Mouse (Mus musculus) midbrain, embryonic 15.5 days (tissue): ENCODE measurements around the gene Srsf4. TPM values are rescaled to one million over a fixed set of nuclear protein-coding genes. Genes with fewer than 3 reads are reported as not detected.

Experiments used
- ATAC-seq: fragments of 200-750 bp; cut with Nextera tagmentation; replicated peaks from 2 replicates; pipeline ENCODE4 v1.8.0; 2017; ENCODE audit warnings: moderate TSS enrichment
- H3K27ac ChIP-seq: fragments of 300-500 bp; sonication (generic); 2 replicates; pipeline ENCODE4 v1.5.1; 2015; ENCODE audit warnings: mild to moderate bottlenecking, inconsistent platforms
- H3K27me3 ChIP-seq: fragments of 300-500 bp; sonication (generic); replicated peaks from 2 replicates; pipeline ENCODE4 v1.6.1; 2015; ENCODE audit warnings: inconsistent platforms
- H3K36me3 ChIP-seq: fragments of 300-500 bp; sonication (generic); replicated peaks from 2 replicates; pipeline ENCODE4 v1.6.1; 2015; ENCODE audit warnings: inconsistent platforms
- H3K4me1 ChIP-seq: fragments of 300-500 bp; sonication (generic); 2 replicates; pipeline ENCODE4 v1.6.1; 2015; ENCODE audit warnings: inconsistent platforms
- H3K4me2 ChIP-seq: fragments of 300-500 bp; sonication (generic); 2 replicates; pipeline ENCODE4 v1.6.1; 2015; ENCODE audit warnings: inconsistent platforms, mild to moderate bottlenecking, moderate library complexity
- H3K4me3 ChIP-seq: fragments of 300-500 bp; sonication (generic); 2 replicates; pipeline ENCODE4 v1.5.1; 2015; ENCODE audit warnings: mild to moderate bottlenecking, inconsistent platforms
- H3K9ac ChIP-seq: fragments of 300-500 bp; sonication (generic); 2 replicates; pipeline ENCODE4 v1.6.1; 2015; ENCODE audit warnings: mild to moderate bottlenecking, inconsistent platforms
- H3K9me3 ChIP-seq: fragments of 300-500 bp; sonication (generic); 2 replicates; pipeline ENCODE4 v1.6.1; 2016; ENCODE audit warnings: inconsistent platforms
- WGBS: fragments of 180-500 bp; shearing (Covaris S2); methylation state at CpG from one replicate; pipeline ENCODE4 v1.1.7; 2015; ENCODE audit warnings: mixed read lengths; 5-methylcytosine and 5-hydroxymethylcytosine counted together
- polyA plus RNA-seq: library from polyadenylated mRNA; unstranded; fragments of >200 nt; fragmentation: Nextera tagmentation; extraction: Ambion mirVana; gene quantifications from 2 replicates; pipeline ENCODE4 v1.2.1, GENCODE M21; 2015

Gene Srsf4
- polyA plus RNA-seq, 1 experiment from 2014 or later, result 117 TPM

DNA sequence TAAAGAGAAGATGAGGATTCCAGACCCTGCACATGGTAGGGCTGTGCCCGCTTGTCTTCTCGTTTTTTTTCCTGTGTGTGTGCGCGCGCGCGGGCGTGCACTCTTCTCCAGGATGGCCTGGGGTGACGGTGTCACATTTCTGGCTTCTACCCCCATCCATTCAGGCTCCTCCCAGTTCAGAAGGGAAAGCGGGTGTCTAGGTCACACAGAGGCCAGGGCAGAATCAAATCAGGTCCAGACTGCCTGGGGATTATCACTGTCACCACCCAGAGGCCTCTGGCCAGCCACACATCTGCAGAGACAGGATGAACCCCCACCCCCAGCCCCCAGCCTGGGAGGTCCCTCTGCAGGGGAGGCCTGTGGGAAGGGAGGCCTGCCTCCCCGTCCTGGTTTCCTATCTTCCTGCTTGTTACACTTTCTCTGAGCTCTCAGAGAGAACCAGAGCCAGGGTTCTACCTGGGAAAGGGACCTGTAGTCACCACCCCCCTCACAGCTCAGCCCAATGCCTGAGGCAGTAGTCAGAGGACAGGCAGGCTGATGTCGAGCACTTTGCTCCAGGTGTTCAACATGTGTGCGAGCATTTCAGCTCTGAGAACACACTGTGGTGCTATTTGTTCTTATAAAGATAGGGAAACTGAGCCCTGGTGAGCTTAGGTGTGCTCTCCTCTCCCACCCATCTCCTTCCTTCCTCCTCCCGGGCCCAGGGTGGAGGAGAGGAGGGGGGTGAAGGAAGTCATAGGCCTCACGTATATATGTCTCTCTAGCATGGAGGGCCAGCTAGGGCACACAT, 45.5 kb downstream of the Srsf4 start:
- Histone ChIP-seq H3K27ac (no peak overlapping the region), H3K4me2 (no peak overlapping the region), H3K9ac (no peak overlapping the region), H3K27me3 (peaks cover 95% of the 10 kb centered on the region), H3K4me3 (no peak overlapping the region), H3K4me1 (peaks cover 39% of the 10 kb centered on the region), H3K36me3 (no peaks in the 10 kb centered on the region), H3K9me3 (no peaks in the 10 kb centered on the region)
- 17% methylated on average over 15 of the region's 15 CpGs for whole genome bisulfite sequencing
- no peak for ATAC-seq

DNA sequence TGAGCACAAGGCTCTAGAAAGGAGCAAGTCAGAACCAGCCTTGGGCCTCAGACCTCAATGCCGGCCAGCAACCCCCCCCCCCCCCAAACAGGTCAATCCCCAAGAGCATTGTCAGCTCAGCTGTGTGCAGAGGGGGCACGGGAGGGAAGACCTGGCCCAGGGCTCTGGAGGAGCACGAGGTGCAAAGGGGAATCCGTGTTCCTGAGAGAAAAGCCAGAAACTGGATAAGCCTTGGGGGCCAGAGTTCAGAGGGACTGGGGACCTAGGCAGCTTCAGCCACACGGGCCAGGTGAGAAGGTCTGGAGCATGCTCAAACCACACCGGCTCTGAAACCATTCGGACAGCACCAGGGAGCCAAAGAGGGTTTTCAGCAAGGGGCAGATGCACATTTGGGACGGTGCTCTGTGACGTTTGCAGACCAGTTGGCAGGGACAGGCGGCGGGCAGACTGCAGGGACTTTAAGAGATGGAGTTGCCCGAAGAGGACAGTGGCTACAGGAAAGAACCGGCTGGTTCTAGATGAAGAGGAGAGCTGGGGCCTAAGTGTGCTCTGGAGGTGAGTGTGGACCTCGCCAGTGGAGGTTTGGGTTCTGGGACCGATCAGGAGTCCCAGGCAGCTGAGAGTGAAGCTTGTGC, 46.2 kb downstream of the Srsf4 start:
- Histone ChIP-seq H3K4me1 (peaks cover 42% of the 10 kb centered on the region), H3K9me3 (no peaks in the 10 kb centered on the region), H3K36me3 (peaks cover 2% of the 10 kb centered on the region; the same call in 1 of the 2 replicates), H3K27ac (no peak overlapping the region), H3K27me3 (peaks cover 96% of the 10 kb centered on the region), H3K4me2 (0 out of 2 replicates have a peak overlapping the region, but pooled peaks have one; percentile 84), H3K4me3 (no peak overlapping the region), H3K9ac (no peak overlapping the region)
- no peak for ATAC-seq
- 23% methylated on average over 15 of the region's 15 CpGs for WGBS

DNA sequence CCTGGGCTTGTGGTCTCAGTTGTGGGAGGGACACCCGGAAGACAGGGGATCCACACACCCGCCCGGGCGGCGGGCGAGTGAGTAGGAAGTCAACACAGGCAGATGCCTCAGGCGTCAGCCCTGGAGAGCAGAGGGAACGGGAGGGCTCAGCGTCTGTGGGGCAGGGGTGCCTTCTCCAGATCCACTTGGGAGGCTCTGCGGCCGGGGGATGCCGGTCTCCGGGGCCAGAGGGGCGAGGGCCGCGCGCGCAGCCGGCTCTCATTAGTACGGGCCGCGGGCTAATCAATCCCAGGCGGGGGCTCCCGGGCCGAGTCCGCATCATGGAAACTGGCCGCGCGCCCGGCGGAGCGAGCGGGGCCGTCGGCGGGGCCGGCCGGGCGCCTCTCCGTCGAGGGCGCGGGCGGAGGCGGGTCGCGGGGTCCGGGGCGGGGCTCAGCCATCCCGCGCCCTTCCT, 46.8 kb downstream of the Srsf4 start:
- WGBS, result 4% methylated on average over 50 of the region's 51 CpGs

DNA sequence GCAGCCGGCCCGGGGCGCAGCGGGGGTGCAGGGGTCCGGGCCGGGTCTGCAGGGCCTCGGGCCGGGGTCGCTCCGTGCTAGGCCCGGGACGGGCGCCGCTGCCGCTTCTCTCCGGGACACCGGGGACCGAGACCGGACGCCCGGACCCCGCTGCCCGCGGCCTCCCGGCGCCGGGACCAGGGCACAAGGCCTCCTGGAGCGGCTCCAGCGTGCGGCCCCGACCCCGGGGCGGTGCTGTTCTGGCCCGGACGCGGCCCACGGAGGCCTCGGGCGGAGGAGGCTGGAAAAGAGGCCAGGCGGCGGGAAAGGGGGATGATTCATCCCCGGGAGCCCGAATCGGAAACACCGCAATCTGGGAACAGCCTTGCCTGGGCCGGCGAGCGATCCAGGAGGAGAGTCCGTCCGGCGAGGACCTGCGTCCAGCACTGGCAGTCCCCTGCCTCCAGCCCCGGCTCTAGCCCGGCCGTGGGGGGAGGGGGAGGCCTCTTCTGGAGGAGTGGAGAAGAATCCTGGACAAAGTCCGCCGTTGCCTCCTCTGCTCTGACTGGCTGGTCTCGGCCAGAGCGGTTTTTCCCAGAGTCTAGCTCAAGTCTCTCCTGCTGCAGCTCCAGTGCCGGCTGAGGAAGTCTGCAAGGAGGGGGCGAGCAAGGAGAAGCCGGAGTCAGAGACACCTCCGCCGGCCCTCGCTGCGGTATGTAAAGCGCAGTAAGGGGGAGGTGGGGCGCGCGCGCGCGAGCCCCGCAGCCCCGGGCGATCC, 47.4 kb downstream of the Srsf4 start:
- Histone ChIP-seq H3K27ac (no peak overlapping the region), H3K9me3 (no peaks in the 10 kb centered on the region), H3K36me3 (peaks cover 12% of the 10 kb centered on the region), H3K4me3 (peak overlapping the region; percentile 51), H3K9ac (peak overlapping the region; percentile 37; the same call in 1 of the 2 replicates), H3K4me1 (peaks cover 33% of the 10 kb centered on the region), H3K4me2 (peak overlapping the region; percentile 84), H3K27me3 (peaks cover 95% of the 10 kb centered on the region)
- under 1% methylated on average over 72 of the region's 76 CpGs for WGBS
- peak; percentile 12; the same call in 1 of the 2 replicates for ATAC-seq

More for the DNA sequence above, 46.8 kb downstream of the Srsf4 start:
- no peaks in the 10 kb centered on the region for H3K9me3 ChIP-seq
- peaks cover 98% of the 10 kb centered on the region for H3K27me3 ChIP-seq
- peaks cover 39% of the 10 kb centered on the region for H3K4me1 ChIP-seq
- H3K9ac ChIP-seq, result no peak overlapping the region
- H3K4me2 ChIP-seq, result peak overlapping the region; percentile 84
- H3K4me3 ChIP-seq, result peak overlapping the region; percentile 51
- H3K36me3 ChIP-seq, result peaks cover 7% of the 10 kb centered on the region
- no peak for ATAC-seq
- H3K27ac ChIP-seq, result no peak overlapping the region

DNA sequence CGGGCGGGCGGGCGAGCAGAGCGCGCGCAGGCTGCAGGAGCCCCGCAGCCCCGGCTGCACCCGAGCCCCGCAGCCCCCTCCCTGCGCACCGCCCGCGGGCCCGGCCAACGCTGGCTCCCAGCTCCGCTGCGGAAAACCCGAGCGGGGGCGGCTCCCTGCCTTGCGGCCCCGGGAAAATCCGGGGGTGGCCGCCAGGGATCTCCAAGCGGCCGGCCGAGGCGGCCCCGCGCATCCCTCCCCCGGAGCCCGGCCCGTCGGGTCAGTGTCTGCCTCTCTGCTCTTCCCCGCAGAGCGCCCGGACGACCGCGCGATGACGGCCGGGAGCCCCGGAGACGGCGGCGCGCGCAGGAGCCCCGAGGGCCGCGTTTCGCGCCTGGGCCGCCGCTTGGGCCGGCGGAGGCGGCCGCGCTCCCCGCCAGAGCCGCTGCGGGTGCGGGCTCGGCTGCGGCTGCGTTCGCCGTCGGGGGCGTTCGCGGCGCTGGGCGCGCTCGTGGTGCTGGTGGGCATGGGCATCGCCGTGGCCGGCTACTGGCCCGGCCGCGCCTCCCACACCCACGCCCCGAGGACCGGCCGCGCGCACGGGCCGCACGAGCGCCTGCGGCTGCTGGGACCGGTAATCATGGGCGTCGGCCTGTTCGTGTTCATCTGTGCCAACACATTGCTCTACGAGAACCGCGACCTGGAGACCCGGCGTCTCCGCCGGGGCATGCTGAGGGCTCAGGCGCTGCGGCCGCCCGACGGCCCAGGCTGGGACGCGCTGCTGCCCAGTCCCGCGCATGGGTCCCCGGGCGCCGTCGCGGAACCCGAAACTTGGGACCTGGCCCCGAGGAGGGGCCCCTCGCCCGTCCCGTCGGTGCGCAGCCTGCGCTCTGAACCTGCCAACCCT, 48.3 kb downstream of the Srsf4 start, which contains the start of gene Tmem200b:
TSS of gene Tmem200b (plus strand) at position 311 of the 886 bp plus-strand sequence.
- Histone ChIP-seq H3K36me3 (peaks cover 12% of the 10 kb centered on the region), H3K4me3 (peak within 1 kb of the TSS; percentile 51), H3K27me3 (peaks cover 86% of the 10 kb centered on the region), H3K9me3 (no peaks in the 10 kb centered on the region), H3K9ac (peak within 1 kb of the TSS; percentile 37), H3K27ac (no peak within 1 kb of the TSS), H3K4me2 (peak within 1 kb of the TSS; percentile 84), H3K4me1 (peaks cover 26% of the 10 kb centered on the region)
- ATAC-seq, result peak; percentile 15; the same call in 1 of the 2 replicates
- WGBS, result 1% methylated on average over 123 of the region's 130 CpGs

DNA sequence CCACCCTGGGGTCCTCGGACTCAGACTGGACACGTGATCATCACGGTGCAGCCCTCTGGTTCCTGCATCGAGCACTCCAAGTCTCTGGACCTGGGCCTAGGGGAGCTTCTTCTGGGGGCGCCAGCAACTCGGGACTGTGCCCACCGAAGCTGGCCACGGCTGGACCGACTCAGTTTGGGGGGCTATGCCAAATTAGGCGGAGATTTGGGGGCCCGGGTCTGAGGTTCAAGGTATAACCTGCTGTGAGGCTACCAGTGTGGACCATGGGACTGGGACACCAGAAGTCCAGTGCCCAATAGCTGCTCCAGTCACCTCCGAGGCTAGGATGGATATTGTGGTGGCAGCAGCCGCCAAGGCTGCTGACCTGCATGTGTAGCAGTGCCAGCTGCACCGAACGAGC, 49.0 kb downstream of the Srsf4 start:
- Histone ChIP-seq H3K9me3 (no peaks in the 10 kb centered on the region), H3K4me1 (peaks cover 26% of the 10 kb centered on the region), H3K27ac (no peak overlapping the region), H3K4me3 (peak overlapping the region; percentile 51; the same call in 1 of the 2 replicates), H3K27me3 (peaks cover 79% of the 10 kb centered on the region), H3K4me2 (peak overlapping the region; percentile 84), H3K9ac (no peak overlapping the region), H3K36me3 (peaks cover 12% of the 10 kb centered on the region)
- no peak for ATAC-seq
- WGBS, result 60% methylated on average over 15 of the region's 15 CpGs

DNA sequence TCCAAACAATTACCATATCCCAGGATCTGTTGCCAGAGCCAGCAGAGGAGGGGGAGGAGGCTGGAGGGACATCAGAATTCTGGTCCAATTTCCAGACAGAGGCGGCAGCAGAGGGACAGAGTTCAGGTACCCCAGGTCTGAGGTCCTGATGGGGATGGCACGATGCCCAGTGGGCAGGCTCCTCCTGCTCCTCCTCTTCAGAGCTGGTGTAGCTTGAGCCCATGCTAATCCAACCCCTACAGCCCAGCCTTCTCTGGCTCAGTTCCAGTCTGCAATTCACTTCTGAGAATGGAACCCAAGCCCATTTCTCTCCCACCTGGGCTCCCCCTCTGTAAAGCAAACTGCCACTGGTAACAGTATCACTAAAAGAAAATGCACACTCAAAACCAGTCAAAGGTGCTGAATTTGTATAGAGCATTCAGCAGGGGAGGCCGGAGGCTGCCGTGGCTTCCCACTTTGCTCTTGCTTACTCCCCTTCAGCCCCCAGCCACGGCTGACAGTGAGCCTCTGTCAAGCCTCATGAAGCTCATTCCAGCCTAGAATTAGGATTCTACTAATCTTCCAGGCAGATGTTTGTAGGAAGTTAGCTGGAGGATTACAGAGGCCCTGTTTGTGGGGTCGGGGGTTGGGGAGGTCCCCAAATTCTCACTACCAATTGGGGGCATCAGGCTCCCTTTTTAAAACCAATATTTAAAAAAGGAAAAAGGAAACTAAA, 50.8 kb downstream of the Srsf4 start:
- no peak for ATAC-seq
- H3K36me3 ChIP-seq, result peaks cover 26% of the 10 kb centered on the region
- H3K9ac ChIP-seq, result no peak overlapping the region
- no peak overlapping the region for H3K4me2 ChIP-seq
- peaks cover 26% of the 10 kb centered on the region for H3K4me1 ChIP-seq
- no peaks in the 10 kb centered on the region for H3K9me3 ChIP-seq
- no peak overlapping the region for H3K4me3 ChIP-seq
- no peak overlapping the region for H3K27ac ChIP-seq
- 46% methylated on average over 6 of the region's 6 CpGs for WGBS
- H3K27me3 ChIP-seq, result peaks cover 62% of the 10 kb centered on the region

DNA sequence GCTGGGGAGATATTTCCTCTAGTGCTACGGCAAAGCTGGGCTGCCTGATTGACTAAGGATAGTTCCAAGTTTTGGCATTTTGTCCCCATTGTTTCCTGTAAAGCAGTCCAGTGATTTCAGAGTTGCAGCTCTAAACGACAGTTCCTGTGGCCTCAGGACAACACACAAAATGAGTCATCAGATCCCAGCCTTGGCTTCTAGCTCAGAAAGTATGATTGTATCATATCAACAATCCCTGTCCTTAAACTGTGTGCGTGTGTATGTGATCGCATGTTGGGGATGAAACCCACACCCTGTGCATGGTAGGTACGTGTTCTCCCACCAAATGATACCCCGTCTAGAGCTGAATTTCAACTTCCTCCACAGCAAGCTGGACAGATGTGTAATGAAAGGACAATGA, 55.7 kb downstream of the Srsf4 start:
- Histone ChIP-seq H3K9me3 (no peaks in the 10 kb centered on the region), H3K27me3 (peaks cover 14% of the 10 kb centered on the region), H3K27ac (no peak overlapping the region), H3K4me1 (0 out of 2 replicates have a peak, but pooled peaks cover 5% of the 10 kb centered on the region), H3K36me3 (peaks cover 30% of the 10 kb centered on the region), H3K4me3 (no peak overlapping the region), H3K4me2 (no peak overlapping the region), H3K9ac (no peak overlapping the region)
- 89% methylated on average over 6 of the region's 6 CpGs for WGBS
- no peak for ATAC-seq

DNA sequence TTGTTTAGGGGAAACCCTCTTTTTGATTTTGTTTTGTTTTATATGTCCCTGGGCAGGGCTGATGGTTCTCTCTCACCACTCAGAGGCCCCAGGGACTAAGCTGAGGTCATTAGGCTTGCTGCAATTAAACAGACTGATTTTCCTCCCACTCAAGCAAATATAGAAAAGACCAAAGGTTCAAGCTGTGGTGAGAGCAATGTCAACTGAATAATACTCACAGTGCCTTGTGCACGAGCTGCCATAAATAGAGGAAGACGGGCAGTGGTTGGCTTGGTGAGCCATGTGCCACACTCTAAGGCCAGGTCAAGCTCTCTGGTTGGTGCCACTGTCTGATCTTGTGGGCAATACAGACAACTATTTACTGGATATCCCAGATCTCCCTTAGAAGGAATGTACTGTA, 66.0 kb downstream of the Srsf4 start:
- H3K4me3 ChIP-seq, result no peak overlapping the region
- H3K9me3 ChIP-seq, result no peaks in the 10 kb centered on the region
- H3K9ac ChIP-seq, result no peak overlapping the region
- whole genome bisulfite sequencing, result 81% methylated on average over 2 of the region's 2 CpGs
- peaks cover 13% of the 10 kb centered on the region; the same call in 1 of the 2 replicates for H3K36me3 ChIP-seq
- H3K4me2 ChIP-seq, result no peak overlapping the region
- H3K27me3 ChIP-seq, result no peaks in the 10 kb centered on the region
- no peaks in the 10 kb centered on the region for H3K4me1 ChIP-seq
- no peak overlapping the region for H3K27ac ChIP-seq
- ATAC-seq, result no peak

DNA sequence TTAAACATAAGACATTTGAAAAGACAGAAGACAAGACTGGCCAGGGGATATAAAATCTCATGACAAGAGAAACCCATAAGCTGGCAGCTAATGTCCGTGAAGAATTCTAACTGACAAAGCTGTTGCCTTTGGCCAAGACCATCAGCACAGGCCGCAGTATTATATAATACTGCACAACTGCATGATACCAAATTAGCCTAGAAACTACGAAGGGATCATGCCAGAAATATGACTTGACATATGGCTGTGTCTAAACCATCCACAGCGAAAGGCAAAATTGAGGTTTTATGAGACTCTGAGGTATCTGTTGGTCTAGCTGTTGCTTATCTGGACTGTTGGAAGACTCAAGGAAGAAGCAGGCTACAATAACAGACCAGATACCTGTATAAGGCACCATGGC, 67.4 kb downstream of the Srsf4 start:
- Histone ChIP-seq H3K4me2 (no peak overlapping the region), H3K9me3 (no peaks in the 10 kb centered on the region), H3K4me3 (no peak overlapping the region), H3K36me3 (0 out of 2 replicates have a peak, but pooled peaks cover 4% of the 10 kb centered on the region), H3K9ac (no peak overlapping the region), H3K27me3 (no peaks in the 10 kb centered on the region), H3K27ac (no peak overlapping the region), H3K4me1 (no peaks in the 10 kb centered on the region)
- WGBS, result 93% methylated on average over 4 of the region's 4 CpGs
- ATAC-seq, result no peak

DNA sequence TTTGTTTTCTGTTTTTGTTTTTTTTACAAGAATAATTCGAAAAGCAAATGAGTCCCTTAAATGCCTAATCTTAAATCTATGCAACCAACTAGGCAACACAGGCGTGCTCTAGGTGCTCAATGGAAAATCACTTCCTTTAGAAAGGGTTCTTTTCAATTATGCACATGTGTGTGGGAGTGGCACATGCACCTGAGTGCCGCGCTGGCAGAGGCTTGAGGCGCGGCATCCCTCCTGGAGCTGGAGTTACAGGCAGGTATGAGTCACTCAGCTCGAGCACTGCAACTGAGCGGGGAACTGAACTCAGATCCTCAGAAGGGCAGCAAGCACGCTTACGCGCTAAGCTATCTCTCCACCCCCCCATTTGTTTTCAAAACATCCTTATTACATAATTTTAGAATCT, 74.4 kb downstream of the Srsf4 start:
- Histone ChIP-seq H3K9ac (no peak overlapping the region), H3K27ac (no peak overlapping the region), H3K36me3 (no peaks in the 10 kb centered on the region), H3K9me3 (no peaks in the 10 kb centered on the region), H3K27me3 (no peaks in the 10 kb centered on the region), H3K4me2 (no peak overlapping the region), H3K4me1 (no peaks in the 10 kb centered on the region), H3K4me3 (no peak overlapping the region)
- WGBS, result 90% methylated on average over 11 of the region's 11 CpGs
- no peak for ATAC-seq
